Mouse (Mus musculus) thymus, postnatal 25 days (tissue): ENCODE results near the gene Sept1.

ENCODE experiments used
- DNase-seq: peaks from one replicate; pipeline ENCODE4 v3.0.0; 2022

The Sept1 gene

DNA sequence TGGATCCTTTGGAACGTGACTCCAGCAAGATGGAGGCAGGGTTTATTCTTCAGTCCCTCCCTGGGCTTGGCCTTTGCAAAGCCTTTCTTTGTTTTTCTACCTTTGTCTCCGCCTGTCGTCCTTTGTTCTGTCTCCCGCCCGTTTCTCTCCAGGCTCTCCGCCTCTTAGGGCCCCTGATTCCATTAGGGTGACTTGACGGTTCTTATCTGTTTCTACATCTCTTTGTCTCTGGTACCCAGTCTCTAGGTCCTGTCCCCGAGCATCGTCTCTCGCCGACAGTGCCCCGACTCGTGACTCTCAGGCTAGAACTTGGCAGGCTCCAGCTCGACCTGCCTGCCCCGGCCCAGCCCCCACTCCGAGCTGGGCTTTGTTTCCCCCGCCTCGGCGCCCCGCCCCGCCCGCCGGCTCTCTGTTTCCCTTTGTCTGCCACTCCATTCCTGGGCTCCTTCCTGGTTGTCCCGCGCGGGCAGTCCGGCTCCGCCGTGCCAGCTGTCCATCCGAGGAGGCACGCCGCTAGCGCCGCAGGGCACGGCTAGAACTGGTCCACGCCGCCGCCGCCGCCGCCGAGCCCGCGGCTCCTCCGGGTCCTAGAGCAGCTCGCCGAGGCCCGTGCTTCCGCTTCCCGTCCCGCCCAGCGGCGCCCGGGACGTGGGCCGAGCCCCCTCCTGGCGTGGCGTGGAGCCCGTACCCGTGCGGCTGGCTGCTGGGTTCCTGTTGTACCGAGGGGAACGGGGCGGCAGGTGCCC is at the start of gene Sept1, which contains the start of gene Zfp553:
Sept1 (minus strand) TSS at position 509 of the 746 bp plus-strand sequence.
Zfp553 (plus strand) TSS at position 440 of the 746 bp plus-strand sequence.
- peak; percentile 88 for DNase-seq

DNA sequence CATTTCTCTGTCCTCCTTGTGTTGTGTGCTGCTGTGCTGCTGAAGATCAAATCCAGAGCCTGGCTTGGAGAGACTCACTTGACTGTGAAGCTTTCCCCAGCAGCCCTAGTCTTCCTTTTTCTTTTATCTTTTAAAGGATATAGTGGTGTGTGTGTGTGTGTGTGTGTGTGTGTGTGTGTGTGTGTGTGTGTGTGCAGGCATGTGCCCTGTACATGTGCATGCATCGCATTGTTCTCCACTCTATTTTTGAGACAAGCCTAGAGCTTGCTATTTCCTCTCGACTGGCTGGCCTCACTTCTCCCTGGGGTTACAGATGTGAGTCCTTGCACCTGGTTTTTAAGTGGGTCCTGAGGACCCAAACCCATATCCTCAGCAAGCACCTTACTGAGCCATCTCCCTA is 49.3 kb upstream of the Sept1 start:
- peak; percentile 63 for DNase-seq

DNA sequence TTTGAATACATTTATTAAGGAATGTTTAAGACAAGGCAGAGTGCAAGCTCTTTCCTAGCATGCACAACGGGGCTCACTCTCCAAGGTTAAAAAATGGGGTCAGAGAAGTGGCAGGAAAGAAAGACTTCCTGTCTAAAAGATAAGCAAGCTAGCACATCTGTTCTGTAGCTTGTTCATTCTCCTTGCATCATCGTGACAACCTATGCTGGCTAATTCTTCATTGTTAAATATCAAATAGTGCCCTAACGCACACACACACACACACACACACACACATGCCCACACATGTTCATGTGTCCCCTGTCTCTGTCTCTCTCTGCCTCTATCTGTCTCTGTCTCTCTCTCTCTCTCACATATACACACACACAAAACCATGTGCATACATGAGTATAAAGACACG is 48.2 kb upstream of the Sept1 start:
- DNase-seq = peak; percentile 50

DNA sequence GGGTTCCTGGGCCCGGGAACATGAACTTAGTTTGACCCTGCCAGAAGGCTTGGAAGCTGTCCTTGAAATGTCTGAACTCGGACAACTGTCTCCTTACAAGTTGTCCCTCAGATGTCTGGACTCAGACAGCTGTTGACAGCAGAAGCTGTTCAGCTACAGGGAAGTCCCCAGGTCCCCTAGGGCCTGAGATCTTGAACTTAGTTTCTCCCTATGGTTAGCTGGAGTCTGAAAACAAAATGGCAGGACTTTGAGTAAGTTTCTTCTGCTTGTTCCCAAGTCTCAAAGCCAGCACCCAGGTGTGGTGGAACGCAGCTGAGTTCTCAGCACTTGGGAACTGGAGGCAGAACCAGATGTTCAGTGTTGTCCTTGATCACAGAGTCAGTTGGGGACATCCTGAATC is 47.2 kb upstream of the Sept1 start:
- DNase-seq = peak; percentile 56

DNA sequence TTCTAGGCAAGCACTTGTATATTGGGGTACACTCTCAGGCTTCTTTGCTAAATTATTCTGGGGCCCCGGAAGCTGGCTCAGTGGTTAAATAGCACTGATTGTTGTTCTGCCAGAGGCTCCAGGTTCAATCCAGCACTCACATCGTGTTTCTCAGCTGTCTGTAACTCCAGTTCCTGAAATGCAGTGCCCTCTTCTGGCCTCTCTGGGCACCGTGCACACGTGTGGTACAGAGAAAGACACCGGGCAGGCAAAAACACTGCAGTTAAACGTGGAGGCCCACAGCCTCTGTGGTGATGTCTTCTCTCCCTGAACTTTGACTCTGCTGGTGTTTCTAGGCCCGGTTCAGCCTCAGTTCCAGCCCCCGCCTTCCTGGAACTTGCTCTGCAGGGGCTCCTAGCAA is 45.4 kb upstream of the Sept1 start:
- peak; percentile 83 for DNase-seq

DNA sequence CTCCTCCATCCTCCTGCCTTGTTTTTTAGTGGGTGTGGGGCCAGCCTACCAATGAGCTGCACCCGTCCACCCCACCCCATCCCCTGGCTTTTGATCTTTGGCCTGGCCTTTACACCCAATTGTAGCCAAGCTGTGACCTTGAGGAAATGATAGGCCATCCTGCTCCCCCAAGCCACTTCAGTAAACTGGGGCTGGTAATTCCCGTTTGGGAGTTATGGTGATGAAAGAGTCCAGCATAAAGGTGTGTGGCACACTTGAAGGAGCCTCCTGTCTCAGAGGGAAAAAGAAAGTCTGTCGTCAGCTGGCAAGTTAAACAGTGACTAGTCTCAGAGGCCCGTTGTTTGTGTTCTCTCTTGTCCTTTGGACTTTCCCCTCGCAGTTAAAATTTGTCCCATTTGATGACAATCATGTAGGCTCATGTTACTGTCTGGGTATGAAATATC is 43.6 kb upstream of the Sept1 start:
- DNase-seq = no peak

DNA sequence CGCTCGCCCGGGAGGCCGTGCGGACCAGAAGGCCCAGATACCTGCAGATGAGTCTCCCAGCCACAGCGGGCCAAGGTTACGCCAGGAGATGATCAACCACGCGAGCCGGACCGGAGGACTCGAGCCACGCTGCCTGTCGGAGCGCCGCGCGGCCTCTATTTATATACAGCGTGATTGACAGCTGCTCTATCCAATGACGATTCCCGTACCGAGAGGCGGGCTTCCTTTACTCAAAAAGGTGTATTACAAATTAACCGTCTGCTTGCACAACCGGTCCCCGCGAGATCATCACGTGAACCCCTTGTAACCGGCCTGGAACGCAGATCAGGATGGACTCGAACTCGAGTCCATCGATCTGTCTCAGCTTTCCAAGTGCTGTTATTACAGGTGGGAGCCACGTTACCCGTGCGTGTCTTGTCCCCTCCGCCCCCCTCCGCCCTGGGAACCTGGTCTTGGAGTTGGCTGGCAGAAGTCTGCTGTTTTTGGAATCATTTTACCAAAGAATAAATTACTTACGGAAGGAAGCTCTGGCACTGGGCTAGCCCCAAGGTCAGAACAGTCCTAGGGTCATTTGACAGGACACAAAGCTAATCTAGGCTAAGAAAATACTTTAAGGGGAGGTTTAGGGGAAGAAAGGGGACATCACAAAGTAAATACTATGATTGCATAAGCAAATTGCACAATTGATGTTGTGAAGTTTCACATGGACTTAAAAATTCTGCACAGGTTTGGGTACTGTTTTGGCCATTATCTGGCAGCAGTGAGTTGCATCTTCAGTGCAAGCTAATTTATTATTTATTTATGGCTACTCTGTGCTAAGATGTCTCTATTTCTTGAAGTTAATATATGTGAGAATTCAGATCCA is 41.2 kb upstream of the Sept1 start, which contains the start of gene Sephs2:
Sephs2 (minus strand) TSS at position 131 of the 865 bp plus-strand sequence.
- DNase-seq = peak; percentile 96

DNA sequence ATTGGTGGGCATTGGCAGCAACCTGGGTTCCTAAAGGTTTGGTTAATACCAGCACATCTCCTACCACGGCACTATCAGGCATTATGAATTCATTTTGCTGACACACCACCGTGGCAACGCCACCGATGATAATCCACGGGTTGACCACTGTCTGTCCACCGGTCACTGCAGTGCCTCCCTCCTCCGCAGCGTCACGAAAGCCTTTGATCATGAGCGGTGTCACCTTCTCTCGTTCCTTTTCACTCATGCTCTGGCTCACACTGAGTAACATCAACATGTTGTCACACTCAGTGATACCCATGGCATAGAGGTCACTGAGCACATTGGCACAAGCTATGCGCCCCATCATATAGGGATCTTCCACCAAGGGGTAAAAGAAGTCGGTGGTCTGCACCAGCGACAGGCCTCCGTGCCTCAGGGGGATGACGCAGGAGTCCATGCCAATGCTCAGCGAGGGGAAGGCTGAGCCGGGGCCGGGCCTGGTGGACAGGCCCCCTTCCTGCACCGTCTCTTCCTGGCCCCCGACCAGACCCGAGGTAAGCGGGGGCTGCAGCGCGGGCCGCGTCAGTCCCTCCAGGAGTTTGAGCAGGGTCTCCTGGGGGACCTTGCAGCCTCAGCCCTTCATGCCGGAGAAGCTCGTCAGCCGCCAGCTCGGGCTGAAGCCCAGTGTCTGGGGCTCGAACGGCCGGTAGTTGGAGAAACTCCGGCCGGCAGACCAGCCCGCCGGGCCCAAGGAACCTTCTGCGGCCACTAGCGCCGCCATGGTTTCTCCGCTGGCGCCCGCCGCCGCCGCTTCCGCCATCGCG is 40.4 kb upstream of the Sept1 start:
- no peak for DNase-seq

DNA sequence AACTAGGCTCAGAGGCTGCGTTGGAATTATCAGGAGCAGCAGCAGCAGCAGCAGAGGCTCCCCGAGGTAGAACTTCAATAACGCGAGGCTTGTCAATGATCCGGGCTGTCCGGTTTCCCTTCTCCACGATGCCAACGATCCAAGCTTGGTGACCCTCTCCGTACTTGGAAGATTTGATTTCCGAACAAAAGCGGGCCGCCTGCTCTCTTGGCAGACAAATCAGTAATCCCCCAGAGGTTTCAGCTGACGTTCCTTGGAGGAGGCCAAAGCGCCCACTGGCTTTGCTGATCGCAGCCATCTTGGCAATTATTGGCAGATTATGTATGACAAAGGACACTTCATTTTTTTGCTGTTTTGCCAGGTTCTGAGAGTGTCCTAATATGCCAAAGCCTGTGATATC is 39.6 kb upstream of the Sept1 start:
- no peak for DNase-seq

DNA sequence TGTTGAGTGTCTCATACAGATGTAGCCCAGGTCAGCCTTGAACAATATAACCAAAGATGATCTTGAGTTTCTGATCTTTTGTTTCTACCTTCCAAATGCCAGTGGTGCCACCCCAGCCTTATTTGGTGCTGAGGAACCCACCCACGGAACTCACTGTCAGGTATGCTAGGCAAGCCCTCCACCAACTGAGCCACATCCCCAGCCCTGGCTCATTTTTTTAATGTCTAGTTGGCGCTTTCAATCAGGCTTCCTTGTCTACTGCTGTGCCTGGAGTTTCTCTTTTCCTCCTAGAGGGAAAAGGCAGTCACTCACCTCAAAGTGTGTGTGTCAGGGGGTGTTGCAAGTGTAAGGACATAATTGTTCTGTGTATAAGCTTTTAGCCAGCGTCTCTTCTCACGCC is 38.2 kb upstream of the Sept1 start:
- no peak for DNase-seq

DNA sequence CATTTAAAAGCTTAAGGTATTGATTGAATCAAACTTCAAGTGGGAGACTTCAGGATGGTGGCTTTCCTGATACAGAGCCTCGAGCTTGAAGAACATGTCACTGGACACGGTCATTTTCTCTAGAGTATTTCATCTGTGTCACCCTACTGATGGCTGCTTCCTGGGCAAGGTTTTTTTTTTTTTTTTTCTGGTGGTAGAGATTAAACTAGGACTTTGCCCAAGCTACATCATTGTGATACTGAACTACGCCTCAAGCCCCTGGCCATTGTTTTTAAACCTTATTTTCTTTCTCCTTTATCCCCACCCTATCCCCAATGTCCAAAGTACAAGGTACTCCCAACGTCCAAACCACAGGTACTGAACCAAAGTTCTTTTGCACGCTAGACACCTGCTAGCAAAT is 37.7 kb upstream of the Sept1 start:
- no peak for DNase-seq

DNA sequence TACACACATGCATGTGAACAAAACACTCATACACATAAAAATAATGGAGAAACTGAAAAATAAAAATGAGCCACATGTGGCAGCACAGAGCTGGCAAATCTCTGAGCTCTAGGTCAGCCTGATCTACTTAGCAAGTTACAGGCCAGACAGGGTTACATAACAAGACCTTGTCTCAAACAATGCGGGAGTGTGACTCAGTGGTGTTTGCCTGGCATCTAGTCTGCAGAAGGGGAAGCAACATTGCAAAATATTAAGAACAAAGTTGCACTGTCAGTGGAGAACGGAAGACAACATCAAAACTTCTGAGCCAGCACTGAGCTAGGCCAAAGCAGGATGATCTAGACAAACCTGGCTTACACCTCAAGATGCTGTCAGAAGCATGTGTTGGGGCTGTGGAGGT is 37.3 kb upstream of the Sept1 start:
- DNase-seq = no peak

DNA sequence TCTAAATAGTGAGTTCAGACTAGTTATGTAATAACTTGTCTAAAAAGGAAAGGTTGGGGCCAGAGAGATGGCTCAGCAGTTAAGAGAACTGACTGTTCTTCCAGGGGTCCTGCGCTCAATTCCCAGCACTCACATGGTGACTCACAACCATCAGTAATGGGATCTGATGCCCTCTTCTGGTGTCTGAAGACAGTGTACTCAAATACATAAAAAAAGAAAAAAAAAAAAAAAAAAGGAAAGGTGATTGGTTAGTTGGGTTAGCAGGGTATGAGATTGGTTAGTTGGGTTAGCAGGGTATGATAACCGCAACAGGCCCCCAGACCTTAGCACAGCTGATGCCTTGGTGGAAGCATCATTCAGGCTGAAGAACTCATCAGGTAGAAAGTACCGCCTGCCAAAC is 30.6 kb upstream of the Sept1 start:
- DNase-seq = no peak

DNA sequence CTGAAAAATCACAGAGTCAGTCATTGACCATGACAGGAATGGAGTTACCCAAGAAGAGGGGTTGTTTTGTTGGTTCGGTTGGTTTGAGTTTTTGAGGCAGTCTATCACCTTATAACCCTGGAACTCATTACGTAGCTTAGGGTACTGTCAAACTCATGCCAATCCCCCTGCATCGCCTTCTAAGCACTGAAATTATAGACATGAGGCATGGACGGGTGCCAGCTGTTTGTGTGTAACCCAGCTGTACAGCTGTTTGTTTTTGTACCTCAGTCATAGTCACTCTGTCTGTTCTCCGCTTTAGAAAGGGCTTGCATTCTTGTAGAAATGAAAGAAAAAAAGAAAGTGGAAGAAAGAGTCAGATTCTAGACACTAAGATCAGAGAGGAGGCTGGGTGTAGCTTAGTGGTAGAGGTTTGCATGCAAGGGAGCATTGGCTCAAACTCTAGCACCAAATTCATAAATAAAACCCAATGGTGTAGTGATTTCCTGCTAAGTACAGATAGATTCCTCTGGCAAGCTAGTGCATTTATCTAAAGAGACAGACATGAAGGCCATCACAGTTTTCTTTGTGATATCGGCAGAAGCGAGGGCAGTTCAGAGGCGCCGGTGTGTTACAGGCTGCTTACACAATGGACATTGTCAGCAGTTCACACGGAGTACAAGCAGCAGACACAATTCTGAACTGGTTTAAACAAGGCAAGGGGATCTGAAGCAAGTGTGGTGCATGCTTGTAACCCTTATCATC is 29.5 kb upstream of the Sept1 start:
- no peak for DNase-seq

DNA sequence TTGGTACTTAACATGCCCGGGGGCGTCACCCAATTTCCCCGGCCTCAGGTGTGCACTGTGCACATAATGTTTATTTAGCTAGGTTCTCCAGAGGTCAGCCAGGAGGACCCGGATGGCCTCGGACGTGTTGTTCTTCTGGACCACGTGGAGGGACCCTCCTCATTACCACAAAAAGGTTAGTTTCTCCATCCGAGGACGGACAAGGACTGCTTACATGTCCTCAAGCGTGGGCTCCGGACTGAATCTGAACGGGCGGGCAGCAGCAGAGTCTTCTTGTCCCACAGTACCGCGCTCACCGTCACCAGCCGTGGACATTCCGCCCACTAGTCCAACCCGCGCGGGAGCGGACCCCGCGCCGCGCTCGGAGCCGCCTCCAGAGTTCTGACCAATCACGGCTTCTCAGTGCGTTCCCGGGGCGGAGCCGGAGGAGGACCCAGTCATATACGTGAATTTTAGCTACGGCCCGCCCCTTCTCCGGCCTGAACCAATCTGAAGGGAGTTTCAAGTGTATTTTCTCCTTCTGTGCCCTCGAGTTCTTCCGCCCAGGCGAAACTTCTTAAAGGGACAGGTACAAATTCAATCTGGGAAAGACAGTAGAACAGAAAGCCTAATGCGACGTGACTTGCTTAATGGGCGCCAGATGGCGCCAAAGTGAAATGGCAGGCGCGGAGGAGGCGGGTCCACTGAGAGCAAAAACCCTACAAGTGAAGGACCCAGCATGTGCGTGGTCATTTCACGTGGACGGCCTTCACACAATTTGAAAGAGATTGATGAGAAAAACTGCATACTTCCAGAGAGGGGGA is 27.6 kb upstream of the Sept1 start, which contains the start of gene Dctpp1:
Dctpp1 (minus strand) TSS at position 401 of the 803 bp plus-strand sequence.
- peak; percentile 97 for DNase-seq

DNA sequence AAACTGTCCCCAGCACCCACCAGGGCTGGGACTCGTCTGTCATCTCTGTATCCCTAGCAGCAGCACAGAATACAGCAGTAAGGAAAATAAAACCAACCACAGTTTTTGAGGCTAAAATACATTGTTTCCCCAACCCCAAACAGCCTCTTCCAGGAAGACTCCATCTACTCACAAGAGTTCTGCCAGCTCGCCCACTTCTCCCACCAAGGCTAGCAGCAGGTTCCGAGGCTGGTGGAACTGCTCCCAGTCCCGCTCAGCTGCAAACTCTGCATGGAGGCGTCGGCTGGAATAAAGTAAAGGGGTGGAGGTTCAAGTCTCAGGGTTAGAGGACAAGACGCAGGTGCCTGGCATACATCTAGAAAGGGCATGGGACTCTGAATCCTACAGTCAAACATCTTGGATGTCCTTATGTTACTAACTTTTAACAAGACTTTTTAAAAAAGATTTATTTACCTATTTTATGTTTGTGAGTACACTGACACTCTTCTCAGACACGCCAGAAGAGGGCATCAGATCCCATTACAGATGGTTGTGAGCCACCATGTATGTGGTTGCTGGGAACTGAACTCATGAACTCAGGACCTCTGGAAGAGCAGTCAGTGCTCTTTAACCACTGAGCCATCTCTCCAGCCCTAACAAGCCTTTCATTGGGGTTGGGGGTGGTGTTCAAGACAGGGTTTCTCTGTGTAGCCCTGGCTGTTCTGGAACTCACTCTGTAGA is 26.4 kb upstream of the Sept1 start:
- DNase-seq = no peak

DNA sequence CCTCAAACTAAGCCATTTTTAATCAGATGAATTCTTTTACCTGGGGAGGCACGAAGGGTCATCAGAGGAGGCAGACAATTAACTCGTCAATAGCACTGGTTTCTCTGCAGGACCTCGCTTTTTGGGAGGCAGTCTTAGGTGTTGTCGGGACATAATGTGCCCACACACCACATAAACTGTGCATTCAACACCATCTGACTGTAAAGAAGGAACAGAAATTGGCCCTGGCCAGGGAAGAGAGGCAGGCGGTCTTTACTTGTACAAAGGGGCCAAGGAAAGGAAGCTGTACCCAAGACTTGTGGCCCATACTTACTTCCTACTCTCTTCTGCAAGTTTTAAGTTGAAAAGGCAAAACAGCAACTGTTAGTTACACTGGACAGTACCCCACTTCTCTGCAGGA is 23.6 kb upstream of the Sept1 start:
- DNase-seq = no peak

DNA sequence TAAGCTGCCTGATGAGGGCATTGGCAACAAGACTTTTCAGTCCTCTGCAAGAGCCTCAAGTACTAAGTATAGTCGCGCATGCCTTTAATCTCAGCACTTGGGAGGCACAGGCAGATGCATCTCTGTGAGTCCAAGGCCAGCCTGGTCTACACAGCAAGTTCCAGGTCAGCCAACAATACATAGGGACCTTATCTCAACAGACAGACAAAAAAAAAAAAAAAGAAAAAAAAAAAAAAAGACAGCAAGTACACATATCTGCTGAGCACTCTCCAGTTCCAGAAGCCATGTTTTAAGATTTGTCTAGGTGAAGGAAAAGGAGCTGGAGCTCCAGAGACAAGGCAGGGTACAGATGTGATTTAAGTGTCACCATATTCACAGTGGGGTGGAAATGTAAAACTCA is 23.0 kb upstream of the Sept1 start:
- no peak for DNase-seq

DNA sequence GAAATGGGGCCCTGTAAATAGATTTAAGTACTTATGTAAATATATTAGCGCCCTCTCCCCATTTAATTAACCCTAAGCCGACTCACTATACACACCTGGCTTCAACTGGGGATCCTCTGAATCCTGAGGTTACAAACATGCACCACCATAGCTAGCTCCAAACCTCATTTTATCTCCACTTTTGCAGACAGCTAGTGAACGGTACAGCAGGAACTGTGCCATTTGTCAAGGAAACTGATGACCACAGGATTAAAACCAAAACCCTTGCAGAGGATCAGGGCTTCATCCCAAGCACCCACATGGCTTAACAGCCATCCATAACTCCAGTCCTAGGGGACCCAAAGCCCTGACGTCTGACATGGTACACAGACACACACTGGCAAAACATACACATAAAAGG is 22.1 kb upstream of the Sept1 start:
- DNase-seq = no peak
